Mouse (Mus musculus): Measurements from ENCODE around the gene Kat5. TPM values are rescaled to one million over a fixed set of nuclear protein-coding genes. Genes with fewer than 3 reads are reported as not detected.

The Kat5 gene
- polyA plus RNA-seq, 1 experiment from 2014 or later = 25.5 TPM

- no peak for ATAC-seq (ENCODE audit: insufficient read depth)
- H3K27ac ChIP-seq (ENCODE audit: low read depth) = peak overlapping the region; percentile 58; the same call in 1 of the 2 replicates
Observed at GRCm38 (mm10) chr19:5638416-5639005, 28.5 kb upstream of the Kat5 start.

GRCm38 (mm10) chr19:5637069-5638047 lies 27.3 kb upstream of the Kat5 start, which contains the start of gene Rela:
Gene Rela, plus strand, starts transcription at chr19:5637483.
- Histone ChIP-seq H3K4me2 (peak within 1 kb of the TSS; percentile 94), H3K27me3 (ENCODE audit: insufficient read depth, low read length) (no peaks in the 10 kb centered on the region), H3K27ac (ENCODE audit: low read depth) (peak within 1 kb of the TSS; percentile 95), H3K36me3 (ENCODE audit: insufficient read depth) (peaks cover 39% of the 10 kb centered on the region), H3K4me3 (ENCODE audit: low read depth, low read length) (peak within 1 kb of the TSS; percentile 78), H3K9ac (peak within 1 kb of the TSS; percentile 89), H3K9me3 (ENCODE audit: low read depth, low read length) (no peaks in the 10 kb centered on the region), H3K4me1 (ENCODE audit: insufficient read depth) (peaks cover 12% of the 10 kb centered on the region)
- TF ChIP-seq CTCF (IDR thresholded peaks at IDR 0.05; ENCODE audit: low read depth) = no peak
- under 1% methylated on average over 109 of the region's 109 CpGs for WGBS
- ATAC-seq (ENCODE audit: insufficient read depth) (peak; percentile 88), DNase-seq (peak; percentile 93)

More at GRCm38 (mm10) chr19:5638416-5639005, 28.5 kb upstream of the Kat5 start:
- no peak for DNase-seq
- peaks cover 12% of the 10 kb centered on the region for H3K4me1 ChIP-seq (ENCODE audit: insufficient read depth)
- peaks cover 49% of the 10 kb centered on the region for H3K36me3 ChIP-seq (ENCODE audit: insufficient read depth)
- TF ChIP-seq CTCF (IDR thresholded peaks at IDR 0.05; ENCODE audit: low read depth) = no peak
- WGBS = 90% methylated on average over 18 of the region's 18 CpGs
- H3K9me3 ChIP-seq (ENCODE audit: low read depth, low read length) = no peaks in the 10 kb centered on the region
- peak overlapping the region; percentile 78 for H3K4me3 ChIP-seq (ENCODE audit: low read depth, low read length)
- peak overlapping the region; percentile 94 for H3K4me2 ChIP-seq
- H3K27me3 ChIP-seq (ENCODE audit: insufficient read depth, low read length) = no peaks in the 10 kb centered on the region
- H3K9ac ChIP-seq = peak overlapping the region; percentile 89

GRCm38 (mm10) chr19:5636571-5637041 lies 26.6 kb upstream of the Kat5 start:
- TF ChIP-seq CTCF (IDR thresholded peaks at IDR 0.05; ENCODE audit: low read depth) = no peak
- peaks cover 12% of the 10 kb centered on the region for H3K4me1 ChIP-seq (ENCODE audit: insufficient read depth)
- DNase-seq (peak; percentile 7), ATAC-seq (ENCODE audit: insufficient read depth) (no peak; the same call in 1 of the 2 replicates)
- no peaks in the 10 kb centered on the region for H3K9me3 ChIP-seq (ENCODE audit: low read depth, low read length)
- H3K4me3 ChIP-seq (ENCODE audit: low read depth, low read length) = peak overlapping the region; percentile 78
- WGBS = 38% methylated on average over 12 of the region's 12 CpGs
- peaks cover 31% of the 10 kb centered on the region for H3K36me3 ChIP-seq (ENCODE audit: insufficient read depth)
- peak overlapping the region; percentile 89 for H3K9ac ChIP-seq
- peak overlapping the region; percentile 94 for H3K4me2 ChIP-seq
- no peaks in the 10 kb centered on the region for H3K27me3 ChIP-seq (ENCODE audit: insufficient read depth, low read length)
- H3K27ac ChIP-seq (ENCODE audit: low read depth) = peak overlapping the region; percentile 95

GRCm38 (mm10) chr19:5636036-5636570 lies 26.1 kb upstream of the Kat5 start:
- H3K36me3 ChIP-seq (ENCODE audit: insufficient read depth) = peaks cover 26% of the 10 kb centered on the region
- no peak for ATAC-seq (ENCODE audit: insufficient read depth)
- peak overlapping the region; percentile 78; the same call in 1 of the 2 replicates for H3K4me3 ChIP-seq (ENCODE audit: low read depth, low read length)
- TF ChIP-seq CTCF (IDR thresholded peaks at IDR 0.05; ENCODE audit: low read depth) = no peak
- H3K4me1 ChIP-seq (ENCODE audit: insufficient read depth) = peaks cover 12% of the 10 kb centered on the region
- peak overlapping the region; percentile 94 for H3K4me2 ChIP-seq
- no peaks in the 10 kb centered on the region for H3K9me3 ChIP-seq (ENCODE audit: low read depth, low read length)
- 76% methylated on average over 7 of the region's 7 CpGs for WGBS
- H3K27me3 ChIP-seq (ENCODE audit: insufficient read depth, low read length) = no peaks in the 10 kb centered on the region
- no peak for DNase-seq
- no peak overlapping the region for H3K9ac ChIP-seq
- no peak overlapping the region for H3K27ac ChIP-seq (ENCODE audit: low read depth)

- Histone ChIP-seq H3K27ac (ENCODE audit: low read depth) (no peak overlapping the region), H3K4me3 (ENCODE audit: low read depth, low read length) (no peak overlapping the region), H3K27me3 (ENCODE audit: insufficient read depth, low read length) (no peaks in the 10 kb centered on the region), H3K9me3 (ENCODE audit: low read depth, low read length) (no peaks in the 10 kb centered on the region), H3K9ac (no peak overlapping the region), H3K36me3 (ENCODE audit: insufficient read depth) (no peaks in the 10 kb centered on the region), H3K4me2 (no peak overlapping the region), H3K4me1 (ENCODE audit: insufficient read depth) (peaks cover 5% of the 10 kb centered on the region)
- 72% methylated on average over 9 of the region's 9 CpGs for WGBS
- no peak for TF ChIP-seq CTCF (IDR thresholded peaks at IDR 0.05; ENCODE audit: low read depth)
- ATAC-seq (ENCODE audit: insufficient read depth) = no peak
- DNase-seq = no peak
Observed at GRCm38 (mm10) chr19:5632120-5632519, 22.1 kb upstream of the Kat5 start.

GRCm38 (mm10) chr19:5629907-5630306 lies 19.9 kb upstream of the Kat5 start:
- H3K9ac ChIP-seq = no peak overlapping the region
- no peak for ATAC-seq (ENCODE audit: insufficient read depth)
- H3K4me2 ChIP-seq = no peak overlapping the region
- TF ChIP-seq CTCF (IDR thresholded peaks at IDR 0.05; ENCODE audit: low read depth) = no peak
- no peaks in the 10 kb centered on the region for H3K9me3 ChIP-seq (ENCODE audit: low read depth, low read length)
- no peaks in the 10 kb centered on the region for H3K36me3 ChIP-seq (ENCODE audit: insufficient read depth)
- DNase-seq = no peak
- H3K27me3 ChIP-seq (ENCODE audit: insufficient read depth, low read length) = no peaks in the 10 kb centered on the region
- H3K4me3 ChIP-seq (ENCODE audit: low read depth, low read length) = no peak overlapping the region
- H3K27ac ChIP-seq (ENCODE audit: low read depth) = no peak overlapping the region
- no peaks in the 10 kb centered on the region for H3K4me1 ChIP-seq (ENCODE audit: insufficient read depth)

Data from lung, embryonic 14.5 days (tissue).